Mouse (Mus musculus): Measurements from ENCODE around the gene Gm45717. TPM values are rescaled to one million over a fixed set of nuclear protein-coding genes. Genes with fewer than 3 reads are reported as not detected.
"Not testable (repeated sequence)": the region's sequence is repeated elsewhere in the genome, so short reads cannot be mapped to it uniquely, and the experiment has no call there.

The Gm45717 gene
- polyA plus RNA-seq, 1 experiment from 2014 or later, result not detected

DNA sequence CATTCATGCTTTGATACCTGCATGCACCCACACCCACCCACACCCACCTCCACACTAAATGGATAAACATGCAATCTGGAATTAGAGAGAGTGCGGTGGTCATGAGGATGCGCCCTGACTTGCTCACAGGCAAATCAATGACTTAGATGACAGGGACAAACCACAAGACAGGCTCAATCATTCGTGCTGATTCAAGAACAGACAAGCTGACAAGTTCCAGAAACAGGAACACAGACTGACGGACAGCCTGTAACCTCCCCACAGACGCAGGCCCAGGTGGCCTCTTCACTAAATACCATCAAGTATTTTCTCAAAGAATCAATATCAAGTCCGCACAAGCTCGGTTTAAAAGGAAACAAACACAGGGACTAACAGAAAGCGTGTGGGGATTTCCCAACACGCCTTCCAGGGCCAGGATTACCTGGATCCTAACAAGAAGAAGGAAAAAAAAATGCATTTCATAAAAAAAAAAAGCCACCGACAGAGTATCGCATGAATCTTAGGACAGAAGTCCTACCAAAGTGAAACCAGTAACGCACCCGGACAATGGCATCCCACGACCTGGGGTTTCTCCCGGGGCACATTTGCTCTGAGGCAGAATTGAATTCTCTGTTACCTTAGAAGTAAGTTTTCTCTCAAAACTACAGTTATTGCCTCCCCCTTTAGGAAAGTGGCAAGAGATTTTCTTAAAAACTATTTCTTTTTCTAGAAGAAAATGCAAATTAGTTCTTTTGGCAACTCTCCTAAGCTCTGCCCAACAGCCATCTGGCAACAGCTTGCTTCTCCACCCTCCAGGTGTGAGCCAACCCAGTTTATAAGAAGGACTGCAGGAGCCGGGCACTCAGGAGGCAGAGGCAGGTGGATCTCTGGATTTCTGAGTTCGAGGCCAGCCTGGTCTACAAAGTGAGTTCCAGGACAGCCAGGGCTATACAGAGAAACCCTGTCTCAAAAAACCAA lies 31.7 kb upstream of the Gm45717 start:
- Histone ChIP-seq H3K9me3 (replicated peaks) (no peaks in the 10 kb centered on the region), H3K4me3 (replicated peaks) (no peak overlapping the region), H3K4me2 (replicated peaks) (no peak overlapping the region), H3K27me3 (no peaks in the 10 kb centered on the region), H3K27ac (replicated peaks) (0 out of 2 replicates have a peak overlapping the region, but pooled peaks have one; percentile 53), H3K36me3 (no peaks in the 10 kb centered on the region), H3K9ac (no peak overlapping the region), H3K4me1 (0 out of 2 replicates have a peak, but pooled peaks cover 8% of the 10 kb centered on the region)
- 59% methylated on average over 17 of the region's 17 CpGs for WGBS
- no peak for ATAC-seq (ENCODE audit: insufficient number of reproducible peaks, low FRiP score, low TSS enrichment, low read depth)

DNA sequence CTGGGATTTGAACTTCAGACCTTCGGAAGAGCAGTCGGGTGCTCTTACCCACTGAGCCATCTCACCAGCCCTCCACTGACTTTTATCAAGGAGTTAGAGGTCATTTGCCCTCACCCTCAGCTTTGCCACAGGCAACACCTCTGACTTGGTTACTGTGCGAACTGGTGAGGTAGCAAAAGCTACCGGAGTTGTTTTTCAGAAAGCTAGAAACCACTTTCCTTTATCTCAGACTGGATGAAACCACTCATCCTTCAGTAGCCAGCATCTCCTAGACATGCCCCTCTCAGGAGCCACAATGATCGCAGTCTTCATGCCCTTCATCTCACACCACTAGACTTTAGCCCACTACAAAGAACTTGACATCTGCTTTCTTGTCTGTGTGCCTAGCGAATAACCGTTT lies 27.2 kb upstream of the Gm45717 start:
- Histone ChIP-seq H3K36me3 (no peaks in the 10 kb centered on the region), H3K4me1 (no peaks in the 10 kb centered on the region), H3K4me2 (replicated peaks) (no peak overlapping the region), H3K27me3 (no peaks in the 10 kb centered on the region), H3K4me3 (replicated peaks) (no peak overlapping the region), H3K9ac (no peak overlapping the region), H3K9me3 (replicated peaks) (no peaks in the 10 kb centered on the region), H3K27ac (replicated peaks) (no peak overlapping the region)
- 86% methylated on average over 7 of the region's 7 CpGs for WGBS
- no peak for ATAC-seq (ENCODE audit: insufficient number of reproducible peaks, low FRiP score, low TSS enrichment, low read depth)

DNA sequence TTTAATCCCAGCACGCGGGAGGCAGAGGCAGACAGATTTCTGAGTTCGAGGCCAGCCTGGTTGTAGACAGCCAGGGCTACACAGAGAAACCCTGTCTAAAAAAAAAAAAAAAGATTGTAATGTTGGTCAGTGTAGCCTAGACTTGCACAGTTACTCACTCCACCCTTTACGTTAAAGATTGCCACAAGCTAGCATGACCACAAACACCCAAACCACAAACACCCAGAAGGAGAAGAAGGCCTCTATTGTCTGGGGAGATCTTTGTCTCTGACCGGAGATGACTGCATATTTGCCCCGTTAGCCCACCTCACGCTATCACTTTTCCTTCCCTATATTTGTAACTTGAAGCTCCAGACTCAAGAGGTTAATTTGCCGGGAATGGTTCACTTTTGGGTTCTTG lies 26.0 kb upstream of the Gm45717 start:
- H3K27me3 ChIP-seq, result no peaks in the 10 kb centered on the region
- H3K27ac ChIP-seq (replicated peaks), result no peak overlapping the region
- H3K4me1 ChIP-seq, result no peaks in the 10 kb centered on the region
- H3K4me3 ChIP-seq (replicated peaks), result no peak overlapping the region
- H3K9me3 ChIP-seq (replicated peaks), result no peaks in the 10 kb centered on the region
- WGBS, result 79% methylated on average over 8 of the region's 8 CpGs
- no peak overlapping the region for H3K9ac ChIP-seq
- no peak overlapping the region for H3K4me2 ChIP-seq (replicated peaks)
- H3K36me3 ChIP-seq, result no peaks in the 10 kb centered on the region
- no peak for ATAC-seq (ENCODE audit: insufficient number of reproducible peaks, low FRiP score, low TSS enrichment, low read depth)

DNA sequence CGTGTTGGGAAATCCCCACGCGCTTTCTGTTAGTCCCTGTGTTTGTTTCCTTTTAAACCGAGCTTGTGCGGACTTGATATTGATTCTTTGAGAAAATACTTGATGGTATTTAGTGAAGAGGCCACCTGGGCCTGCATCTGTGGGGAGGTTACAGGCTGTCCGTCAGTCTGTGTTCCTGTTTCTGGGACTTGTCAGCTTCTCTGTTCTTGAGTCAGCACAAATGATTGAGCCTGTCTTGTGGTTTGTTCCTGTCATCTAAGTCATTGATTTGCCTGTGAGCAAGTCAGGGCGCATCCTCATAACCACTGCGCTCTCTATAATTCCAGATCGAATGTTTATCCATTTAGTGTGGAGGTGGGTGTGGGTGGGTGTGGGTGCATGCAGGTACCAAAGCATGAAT lies 21.0 kb upstream of the Gm45717 start:
- 78% methylated on average over 9 of the region's 9 CpGs for WGBS
- ATAC-seq (ENCODE audit: insufficient number of reproducible peaks, low FRiP score, low TSS enrichment, low read depth), result not testable (repeated sequence)

DNA sequence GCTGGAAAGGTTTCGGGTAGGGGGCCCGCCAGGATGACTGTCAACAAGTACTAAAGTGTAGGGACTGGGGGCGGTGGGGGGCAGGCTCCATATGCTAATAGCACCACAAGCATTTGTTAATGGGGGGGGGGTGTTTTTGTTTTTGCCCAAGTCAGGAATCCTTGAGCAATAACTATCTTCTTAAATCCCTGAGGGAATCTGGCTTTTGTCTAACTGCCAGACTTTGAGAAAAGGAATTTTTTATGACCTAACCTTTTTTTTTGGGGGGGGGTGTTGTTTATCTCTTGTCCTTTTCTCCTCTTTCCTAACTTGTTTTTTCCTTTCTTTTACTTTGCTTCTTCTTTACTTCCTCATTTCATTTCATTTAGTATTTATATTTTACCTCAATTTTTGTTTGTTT lies 19.7 kb upstream of the Gm45717 start:
- H3K9ac ChIP-seq, result no peak overlapping the region
- H3K4me2 ChIP-seq (replicated peaks), result no peak overlapping the region
- H3K4me3 ChIP-seq (replicated peaks), result no peak overlapping the region
- no peak for ATAC-seq (ENCODE audit: insufficient number of reproducible peaks, low FRiP score, low TSS enrichment, low read depth)
- WGBS, result 42% methylated on average over 3 of the region's 3 CpGs
- 0 out of 2 replicates have a peak overlapping the region, but pooled peaks have one; percentile 14 for H3K27ac ChIP-seq (replicated peaks)
- no peaks in the 10 kb centered on the region for H3K9me3 ChIP-seq (replicated peaks)
- H3K4me1 ChIP-seq, result peaks cover 37% of the 10 kb centered on the region
- H3K36me3 ChIP-seq, result no peaks in the 10 kb centered on the region
- H3K27me3 ChIP-seq, result no peaks in the 10 kb centered on the region

More for the DNA sequence above, 21.0 kb upstream of the Gm45717 start:
- H3K27ac ChIP-seq (replicated peaks); H3K36me3 ChIP-seq; H3K27me3 ChIP-seq; H3K4me2 ChIP-seq (replicated peaks); H3K9ac ChIP-seq; H3K4me3 ChIP-seq (replicated peaks); H3K9me3 ChIP-seq (replicated peaks): not testable (repeated sequence)
- H3K4me1 ChIP-seq, result peaks cover 26% of the 10 kb centered on the region

DNA sequence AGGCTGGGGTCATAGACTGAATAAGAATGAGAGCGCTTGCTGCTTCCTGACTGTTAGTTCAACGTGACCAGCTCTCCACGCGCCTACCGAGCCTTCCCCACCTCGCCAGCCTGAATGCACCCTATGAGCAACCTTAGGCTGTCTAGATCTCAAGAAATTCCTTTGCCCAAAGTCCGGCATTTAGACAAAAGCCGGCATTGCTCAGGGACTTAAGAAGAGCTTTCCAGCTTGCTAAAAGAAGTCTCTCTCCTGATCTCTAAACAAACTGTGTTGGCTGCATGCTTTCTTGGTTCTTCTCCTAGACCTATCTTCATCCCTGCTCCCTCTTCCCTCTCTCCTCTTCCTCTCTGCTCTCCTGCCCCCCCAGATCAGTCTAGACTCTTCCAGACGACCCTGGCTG lies 19.2 kb upstream of the Gm45717 start:
- ATAC-seq (ENCODE audit: insufficient number of reproducible peaks, low FRiP score, low TSS enrichment, low read depth), result no peak
- Histone ChIP-seq H3K4me2 (replicated peaks) (no peak overlapping the region), H3K27ac (replicated peaks) (0 out of 2 replicates have a peak overlapping the region, but pooled peaks have one; percentile 14), H3K4me3 (replicated peaks) (no peak overlapping the region), H3K9ac (no peak overlapping the region), H3K27me3 (no peaks in the 10 kb centered on the region), H3K9me3 (replicated peaks) (no peaks in the 10 kb centered on the region), H3K4me1 (peaks cover 37% of the 10 kb centered on the region), H3K36me3 (no peaks in the 10 kb centered on the region)
- WGBS, result 30% methylated on average over 9 of the region's 9 CpGs

DNA sequence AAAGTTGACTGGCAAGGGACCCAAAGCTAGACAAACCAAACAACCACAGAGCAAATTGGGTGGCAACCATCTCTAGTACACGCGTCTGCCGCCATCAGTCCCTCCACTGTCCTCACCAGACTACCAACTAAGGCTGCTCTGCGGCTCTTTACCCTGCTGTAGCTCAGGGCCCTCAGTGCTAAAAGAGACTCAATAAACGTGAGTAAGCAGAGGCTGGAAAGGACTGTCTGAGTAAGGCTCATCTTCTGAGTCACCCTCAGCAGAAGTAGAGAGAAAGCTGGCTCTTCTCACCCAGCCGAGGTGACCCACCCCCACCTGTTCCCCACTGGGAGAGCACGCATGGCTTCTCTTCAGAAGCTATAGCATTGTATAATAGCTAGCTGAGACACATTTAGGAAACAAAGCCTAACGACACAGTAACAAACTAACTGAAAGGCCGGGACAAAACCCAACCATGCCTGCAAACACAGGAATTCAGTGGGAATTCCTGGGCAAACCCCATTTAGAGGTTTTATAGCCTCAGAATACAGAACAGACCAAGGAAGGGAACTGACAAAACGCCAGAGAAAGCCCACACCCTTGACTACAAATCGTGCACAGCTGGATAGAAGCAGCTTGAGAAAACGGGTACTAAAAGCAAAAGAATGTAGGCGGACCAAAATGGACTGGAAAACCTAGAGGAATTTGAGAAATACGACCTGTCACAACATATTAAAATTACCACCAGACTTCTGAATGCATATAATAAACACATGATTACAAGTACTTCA lies 17.8 kb upstream of the Gm45717 start:
- H3K4me1 ChIP-seq, result peaks cover 37% of the 10 kb centered on the region
- H3K4me3 ChIP-seq (replicated peaks), result no peak overlapping the region
- no peaks in the 10 kb centered on the region for H3K27me3 ChIP-seq
- H3K9ac ChIP-seq, result no peak overlapping the region
- ATAC-seq (ENCODE audit: insufficient number of reproducible peaks, low FRiP score, low TSS enrichment, low read depth), result no peak
- peak overlapping the region; percentile 83 for H3K27ac ChIP-seq (replicated peaks)
- H3K36me3 ChIP-seq, result no peaks in the 10 kb centered on the region
- WGBS, result 28% methylated on average over 14 of the region's 14 CpGs
- H3K9me3 ChIP-seq (replicated peaks), result no peaks in the 10 kb centered on the region
- H3K4me2 ChIP-seq (replicated peaks), result 0 out of 2 replicates have a peak overlapping the region, but pooled peaks have one; percentile 3

DNA sequence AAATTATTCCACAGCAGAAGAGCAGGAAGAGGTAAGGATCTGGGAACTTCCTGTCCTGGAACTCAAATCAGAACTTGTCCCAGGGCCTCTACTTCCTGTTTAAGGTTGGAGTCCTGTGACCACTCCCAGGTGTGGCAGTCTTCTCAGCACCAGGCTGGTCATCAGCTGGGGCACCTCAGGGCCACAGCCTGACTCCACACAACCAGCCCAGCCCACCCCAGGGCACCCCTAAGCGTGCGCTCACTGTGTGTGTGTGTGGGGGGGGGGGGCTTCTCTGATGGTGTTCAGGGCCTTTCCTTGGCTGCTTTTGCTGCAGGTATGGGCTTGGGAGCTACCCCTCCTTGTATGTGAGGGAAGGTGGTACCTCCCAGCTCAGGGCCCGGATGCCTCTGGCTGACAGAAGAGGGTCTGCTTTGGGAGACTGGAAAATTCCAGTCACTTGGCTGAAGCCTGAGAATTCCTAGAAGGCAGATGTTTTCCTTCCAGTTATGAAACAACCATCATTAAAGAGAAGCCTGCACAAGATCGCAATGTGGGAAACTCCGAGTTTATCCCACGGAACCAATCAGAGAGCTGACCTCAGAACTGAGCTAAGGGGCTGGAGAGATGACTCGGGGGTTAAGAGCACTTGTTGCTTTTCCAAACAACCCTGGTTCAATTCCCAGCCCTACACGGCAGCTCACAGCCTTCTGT lies 15.9 kb upstream of the Gm45717 start:
- Histone ChIP-seq H3K4me1 (peaks cover 49% of the 10 kb centered on the region), H3K9me3 (replicated peaks) (no peaks in the 10 kb centered on the region), H3K27me3 (no peaks in the 10 kb centered on the region), H3K9ac (no peak overlapping the region), H3K4me2 (replicated peaks) (peak overlapping the region; percentile 17), H3K27ac (replicated peaks) (peak overlapping the region; percentile 84), H3K4me3 (replicated peaks) (no peak overlapping the region), H3K36me3 (no peaks in the 10 kb centered on the region)
- peak; percentile 12; the same call in 1 of the 2 replicates for ATAC-seq (ENCODE audit: insufficient number of reproducible peaks, low FRiP score, low TSS enrichment, low read depth)
- WGBS, result 41% methylated on average over 8 of the region's 8 CpGs

DNA sequence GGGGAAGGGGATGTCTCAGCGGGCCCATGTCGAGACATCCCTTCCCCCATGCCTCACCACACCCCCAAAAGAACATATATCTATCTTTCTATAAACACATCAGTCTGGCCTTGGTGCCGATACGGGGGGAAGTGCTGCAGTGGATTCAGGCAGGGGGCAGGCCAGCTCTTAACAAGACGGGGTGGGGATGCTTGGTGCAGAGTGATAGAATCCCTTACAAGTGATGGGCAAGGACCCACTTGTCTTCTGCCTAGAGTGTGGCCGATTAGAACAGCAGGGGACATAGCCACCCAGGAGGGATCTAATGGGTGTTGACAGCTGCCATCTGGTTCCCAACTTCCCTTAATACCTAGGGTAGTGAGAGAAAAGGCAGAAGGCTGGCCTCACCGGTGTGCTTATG lies 15.2 kb upstream of the Gm45717 start:
- H3K9me3 ChIP-seq (replicated peaks), result no peaks in the 10 kb centered on the region
- no peaks in the 10 kb centered on the region for H3K27me3 ChIP-seq
- peaks cover 49% of the 10 kb centered on the region for H3K4me1 ChIP-seq
- H3K4me2 ChIP-seq (replicated peaks), result no peak overlapping the region
- H3K4me3 ChIP-seq (replicated peaks), result no peak overlapping the region
- no peaks in the 10 kb centered on the region for H3K36me3 ChIP-seq
- H3K9ac ChIP-seq, result no peak overlapping the region
- H3K27ac ChIP-seq (replicated peaks), result peak overlapping the region; percentile 84
- 44% methylated on average over 7 of the region's 7 CpGs for WGBS
- ATAC-seq (ENCODE audit: insufficient number of reproducible peaks, low FRiP score, low TSS enrichment, low read depth), result no peak

DNA sequence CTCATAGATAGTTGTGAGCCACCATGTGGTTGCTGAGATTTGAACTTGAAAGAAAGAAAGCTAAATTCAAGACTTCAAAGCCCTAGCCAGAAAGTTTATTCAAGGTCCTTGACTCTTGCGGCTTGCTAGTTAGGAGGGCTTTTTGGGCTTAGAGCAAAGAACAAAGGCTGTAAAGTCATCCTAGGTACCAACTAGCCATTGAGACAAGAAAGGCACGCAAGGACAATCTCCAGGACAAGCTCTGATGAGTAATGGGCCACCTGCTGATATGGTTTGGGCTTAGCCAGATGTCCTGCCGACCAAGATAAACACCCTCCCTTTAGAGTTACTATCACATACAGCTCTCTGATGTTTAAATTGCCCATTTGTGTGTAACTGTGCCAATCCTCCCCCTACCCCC lies 13.0 kb upstream of the Gm45717 start:
- ATAC-seq (ENCODE audit: insufficient number of reproducible peaks, low FRiP score, low TSS enrichment, low read depth); H3K9me3 ChIP-seq (replicated peaks); H3K9ac ChIP-seq; H3K36me3 ChIP-seq; H3K27ac ChIP-seq (replicated peaks); H3K27me3 ChIP-seq: not testable (repeated sequence)
- peaks cover 35% of the 10 kb centered on the region for H3K4me1 ChIP-seq
- peak overlapping the region; percentile 26 for H3K4me3 ChIP-seq (replicated peaks)
- peak overlapping the region; percentile 39 for H3K4me2 ChIP-seq (replicated peaks)
- WGBS, result 42% methylated on average over 3 of the region's 3 CpGs
